Mouse (Mus musculus) liver, embryonic 14.5 days (tissue): ENCODE results near the gene Lrrc42. TPM values are rescaled to one million over a fixed set of nuclear protein-coding genes. Genes with fewer than 3 reads are reported as not detected.
A peak's percentile ranks its signal among the peaks of the same experiment; 100 is the strongest.

Source experiments
- ATAC-seq: fragments of 200-750 bp; cut with Nextera tagmentation; 2 replicates; pipeline ENCODE4 v1.8.0; 2017; ENCODE audit warnings: moderate number of reproducible peaks, mild to moderate bottlenecking, moderate library complexity; ENCODE audit not compliant: insufficient read depth
- DNase-seq, 3 experiments: peaks; one replicate each; pipeline ENCODE4 v3.0.0-alpha.2; 2012 to 2013; ENCODE audit warnings: low read depth in 3 of 3, low spot score in 3 of 3
- H3K27ac ChIP-seq: fragments of 300-500 bp; sonication (generic); 2 replicates; pipeline ENCODE4 v1.5.1; 2014; ENCODE audit warnings: moderate library complexity, mild to moderate bottlenecking, control low read depth, inconsistent platforms
- H3K27me3 ChIP-seq: fragments of 300-500 bp; sonication (generic); 2 replicates; pipeline ENCODE4 v1.6.1; 2014; ENCODE audit warnings: mild to moderate bottlenecking, low read length, moderate library complexity; ENCODE audit not compliant: control insufficient read depth, insufficient read depth
- H3K36me3 ChIP-seq: fragments of 300-500 bp; sonication (generic); replicated peaks from 2 replicates; pipeline ENCODE4 v1.6.1; 2014; ENCODE audit warnings: low read depth; ENCODE audit not compliant: control insufficient read depth, insufficient read depth
- H3K4me1 ChIP-seq, 2 experiments: fragments of 200-500 bp in 1 of 2; fragments of 300-500 bp in 1 of 2; sonication (generic) in 1 of 2; replicated peaks; 2 replicates each; pipeline ENCODE4 v1.6.1; 2012 to 2014; ENCODE audit warnings: antibody characterized with exemption in 1 of 2, inconsistent platforms in 1 of 2, low read length in 1 of 2; ENCODE audit not compliant: control insufficient read depth in 2 of 2, insufficient read depth in 2 of 2
- H3K4me2 ChIP-seq: fragments of 300-500 bp; sonication (generic); 2 replicates; pipeline ENCODE4 v1.6.1; 2014; ENCODE audit warnings: low read depth, mild to moderate bottlenecking, control low read depth, moderate library complexity
- H3K4me3 ChIP-seq, 2 experiments: fragments of 200-500 bp in 1 of 2; fragments of 300-500 bp in 1 of 2; sonication (generic) in 1 of 2; 2 replicates each; pipeline ENCODE4 v1.5.1; 2012 to 2014; ENCODE audit warnings: low read depth in 2 of 2, low read length in 2 of 2, mild to moderate bottlenecking in 2 of 2, control low read depth in 1 of 2, inconsistent platforms in 1 of 2, moderate library complexity in 1 of 2; ENCODE audit not compliant: insufficient read depth in 1 of 2
- H3K9ac ChIP-seq: fragments of 300-500 bp; sonication (generic); replicated peaks from 2 replicates; pipeline ENCODE4 v1.6.1; 2014; ENCODE audit warnings: mild to moderate bottlenecking, control low read depth, moderate library complexity
- H3K9me3 ChIP-seq: fragments of 300-500 bp; sonication (generic); 2 replicates; pipeline ENCODE4 v1.6.1; 2016; ENCODE audit warnings: low read length, mixed read lengths; ENCODE audit not compliant: control insufficient read depth
- CTCF ChIP-seq: IDR thresholded peaks from 2 replicates; pipeline ENCODE4 v1.5.1; 2016; ENCODE audit warnings: antibody characterized with exemption, low read depth, control low read depth
- EP300 ChIP-seq: IDR thresholded peaks from 2 replicates; pipeline ENCODE4 v1.6.1; 2016; ENCODE audit warnings: antibody characterized with exemption, low read depth
- WGBS: fragments of 180-500 bp; shearing (Covaris S2); extraction: QIAGEN DNeasy Blood & Tissue Kit; methylation state at CpG from one replicate; pipeline ENCODE4 v1.1.7; 2014; ENCODE audit not compliant: insufficient replicate concordance; 5-methylcytosine and 5-hydroxymethylcytosine counted together
- polyA plus RNA-seq, 2 experiments: library from polyadenylated mRNA; depleted of rRNA in 1 of 2; stranded (reverse) in 1 of 2; unstranded in 1 of 2; fragments of >200 nt; fragmentation: Nextera tagmentation in 1 of 2; extraction: Ambion mirVana in 1 of 2; gene quantifications; 2 replicates each; pipeline versions ENCODE4 v1.2.1 to v1.2.3; 2012 to 2014

The Lrrc42 gene
- polyA plus RNA-seq, 2 experiments: 7.6 to 11.1 TPM

DNA sequence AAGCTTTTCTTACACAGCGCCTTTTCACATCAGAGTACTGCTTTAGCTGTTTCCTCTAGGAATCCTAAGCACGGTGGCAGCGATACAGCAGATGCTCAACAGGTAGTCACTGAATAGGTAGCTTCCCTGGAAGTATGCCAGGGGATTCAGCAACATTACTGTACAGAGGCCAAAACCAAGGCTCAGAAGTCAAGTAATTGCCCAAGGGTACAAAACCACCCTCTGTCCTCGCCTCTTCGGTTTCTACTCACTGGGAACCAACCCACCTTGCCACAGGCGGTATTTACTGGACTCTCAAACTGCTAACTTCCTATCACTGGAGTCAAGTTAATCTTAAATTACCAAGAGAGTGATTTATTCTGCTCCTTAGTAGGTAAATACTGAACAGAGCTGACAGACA, 13.1 kb downstream of the Lrrc42 start:
- Histone ChIP-seq H3K36me3 (no peaks in the 10 kb centered on the region; the same call in 1 of the 2 replicates), H3K4me2 (no peak overlapping the region), H3K27ac (no peak overlapping the region), H3K4me3 (no peak overlapping the region), H3K9me3 (no peaks in the 10 kb centered on the region), H3K9ac (no peak overlapping the region), H3K27me3 (no peaks in the 10 kb centered on the region), H3K4me1 (0 out of 4 replicates have a peak, but pooled peaks cover 0 to under 1% of the 10 kb centered on the region in 2 experiments)
- TF ChIP-seq CTCF: no peak
- no peak for TF ChIP-seq EP300
- WGBS: 82% methylated on average over 6 of the region's 6 CpGs
- DNase-seq (no peak), ATAC-seq (no peak)

- Histone ChIP-seq H3K4me3 (no peak overlapping the region), H3K4me2 (no peak overlapping the region), H3K9ac (no peak overlapping the region), H3K4me1 (no peaks in the 10 kb centered on the region), H3K36me3 (no peaks in the 10 kb centered on the region; the same call in 1 of the 2 replicates), H3K9me3 (no peaks in the 10 kb centered on the region), H3K27me3 (no peaks in the 10 kb centered on the region), H3K27ac (no peak overlapping the region)
- ATAC-seq: no peak
- WGBS: 76% methylated on average over 2 of the region's 2 CpGs
- no peak for DNase-seq
- TF ChIP-seq CTCF (no peak), EP300 (no peak)
Observed at GRCm38 (mm10) chr4:107238253-107238652, 15.1 kb downstream of the Lrrc42 start.

- no peaks in the 10 kb centered on the region for H3K9me3 ChIP-seq
- no peaks in the 10 kb centered on the region for H3K27me3 ChIP-seq
- H3K4me3 ChIP-seq: no peak overlapping the region
- H3K36me3 ChIP-seq: no peaks in the 10 kb centered on the region
- WGBS: 80% methylated on average over 3 of the region's 3 CpGs
- H3K27ac ChIP-seq: no peak overlapping the region
- DNase-seq (no peak), ATAC-seq (no peak)
- H3K9ac ChIP-seq: no peak overlapping the region
- no peak for TF ChIP-seq EP300
- no peak for TF ChIP-seq CTCF
- H3K4me1 ChIP-seq: no peaks in the 10 kb centered on the region; a peak in 1 of 4 replicates
- no peak overlapping the region for H3K4me2 ChIP-seq
Observed at GRCm38 (mm10) chr4:107232219-107232618, 21.1 kb downstream of the Lrrc42 start.

- Histone ChIP-seq H3K9ac (no peak overlapping the region), H3K27ac (no peak overlapping the region), H3K27me3 (no peaks in the 10 kb centered on the region), H3K4me2 (no peak overlapping the region), H3K9me3 (no peaks in the 10 kb centered on the region), H3K4me1 (peaks cover 3 to 11% of the 10 kb centered on the region in 2 experiments; a peak in 3 of 4 replicates), H3K36me3 (no peaks in the 10 kb centered on the region), H3K4me3 (no peak overlapping the region)
- DNase-seq: no peak
- no peak for ATAC-seq
- 43% methylated on average over 2 of the region's 2 CpGs for WGBS
- TF ChIP-seq EP300: no peak
- no peak for TF ChIP-seq CTCF
Observed at GRCm38 (mm10) chr4:107226313-107226712, 27.0 kb downstream of the Lrrc42 start.

DNA sequence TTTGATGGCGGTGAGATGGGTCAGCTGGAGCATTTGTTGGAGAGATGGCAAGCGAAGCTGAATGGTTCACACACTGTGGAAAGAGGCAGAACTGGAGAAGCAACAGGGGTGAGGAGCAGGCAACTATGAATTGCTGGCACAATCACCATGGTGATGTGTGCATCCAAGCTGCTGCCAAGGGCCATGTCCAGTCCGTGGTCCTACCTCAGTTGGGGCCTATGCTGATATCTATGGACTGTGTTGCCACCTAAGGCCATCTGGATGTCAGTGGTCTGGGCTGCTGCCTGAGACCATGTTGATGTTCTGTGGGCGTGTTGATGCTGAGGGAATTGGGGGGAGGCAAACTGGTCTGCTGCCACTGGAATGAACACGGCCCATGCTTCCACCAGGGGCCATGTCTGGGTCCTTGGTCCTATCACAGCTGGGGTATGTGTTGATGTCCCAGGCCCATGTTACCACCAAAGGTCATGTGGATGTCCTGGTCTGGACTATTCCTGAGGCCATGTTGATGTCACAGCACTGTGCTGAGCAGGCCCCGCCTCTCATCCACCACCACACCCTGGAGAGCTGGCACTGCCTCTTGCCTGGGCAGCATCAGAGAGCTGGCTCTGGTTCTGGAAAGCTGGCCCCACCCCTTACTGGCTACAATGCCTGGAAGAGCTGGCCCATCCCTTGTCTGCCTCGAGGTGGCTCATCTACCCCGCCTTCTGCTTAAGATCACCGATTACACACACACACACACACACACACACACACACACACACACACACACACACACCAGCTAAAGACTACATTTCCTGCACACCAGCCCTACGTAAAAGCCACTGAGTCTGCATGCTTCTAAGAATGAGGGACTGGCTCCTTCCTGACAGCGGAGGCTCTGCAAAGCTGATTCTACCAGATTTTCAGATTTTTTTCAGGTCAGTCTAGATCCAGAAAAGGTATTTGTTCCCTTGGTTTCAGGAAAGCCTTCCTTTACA, 29.8 kb downstream of the Lrrc42 start:
- Histone ChIP-seq H3K9ac (no peak overlapping the region), H3K4me1 (peaks cover 9 to 21% of the 10 kb centered on the region in 2 experiments), H3K4me3 (no peak overlapping the region), H3K27me3 (no peaks in the 10 kb centered on the region), H3K36me3 (no peaks in the 10 kb centered on the region), H3K27ac (no peak overlapping the region), H3K4me2 (no peak overlapping the region), H3K9me3 (no peaks in the 10 kb centered on the region)
- DNase-seq (peak in 1 of 3 experiments; percentile 24), ATAC-seq (peak; percentile 63; the same call in 1 of the 2 replicates)
- no peak for TF ChIP-seq CTCF
- no peak for TF ChIP-seq EP300
- 67% methylated on average over 11 of the region's 11 CpGs for WGBS
